Mouse (Mus musculus): Measurements from ENCODE around the gene Ccdc78.

- TF ChIP-seq ZC3H11A (IDR thresholded peaks at IDR 0.05; ENCODE audit: borderline replicate concordance, low read depth, low read length) (no peak), ZNF384 (IDR thresholded peaks at IDR 0.05; ENCODE audit: low read depth, low read length) (no peak)
These were observed 45.3 kb downstream of the Ccdc78 start for GRCm38 (mm10) chr17:25831451-25832281.

Measured in ES-E14 (cell line).